Mouse (Mus musculus) hindbrain, embryonic 16.5 days (tissue): ENCODE measurements around the gene Mtx1. TPM values are rescaled to one million over a fixed set of nuclear protein-coding genes. Genes with fewer than 3 reads are reported as not detected.

ENCODE experiments used
- ATAC-seq: fragments of 200-750 bp; cut with Nextera tagmentation; 2 replicates; pipeline ENCODE4 v1.8.0; 2017; ENCODE audit warnings: moderate TSS enrichment, moderate library complexity
- H3K27ac ChIP-seq: fragments of 300-500 bp; sonication (generic); 2 replicates; pipeline ENCODE4 v1.5.1; 2014; ENCODE audit warnings: low read depth, mild to moderate bottlenecking, control low read depth, low read length, moderate library complexity
- H3K27me3 ChIP-seq: fragments of 300-500 bp; sonication (generic); replicated peaks from 2 replicates; pipeline ENCODE4 v1.6.1; 2014; ENCODE audit warnings: low read length; ENCODE audit not compliant: control insufficient read depth, insufficient read depth
- H3K36me3 ChIP-seq: fragments of 300-500 bp; sonication (generic); 2 replicates; pipeline ENCODE4 v1.6.1; 2014; ENCODE audit warnings: mild to moderate bottlenecking, low read length, moderate library complexity, mixed read lengths; ENCODE audit not compliant: control insufficient read depth, insufficient read depth
- H3K4me1 ChIP-seq: fragments of 300-500 bp; sonication (generic); 2 replicates; pipeline ENCODE4 v1.6.1; 2014; ENCODE audit warnings: low read depth, low read length; ENCODE audit not compliant: control insufficient read depth, insufficient read depth
- H3K4me2 ChIP-seq: fragments of 300-500 bp; sonication (generic); 2 replicates; pipeline ENCODE4 v1.6.1; 2014; ENCODE audit warnings: mild to moderate bottlenecking, low read length, control low read depth, moderate library complexity
- H3K4me3 ChIP-seq: fragments of 300-500 bp; sonication (generic); 2 replicates; pipeline ENCODE4 v1.5.1; 2014; ENCODE audit warnings: mild to moderate bottlenecking, low read length, control low read depth, moderate library complexity
- H3K9ac ChIP-seq: fragments of 300-500 bp; sonication (generic); 2 replicates; pipeline ENCODE4 v1.6.1; 2014; ENCODE audit warnings: low read depth, mild to moderate bottlenecking, control low read depth, low read length, moderate library complexity
- H3K9me3 ChIP-seq: fragments of 300-500 bp; sonication (generic); 2 replicates; pipeline ENCODE4 v1.6.1; 2014; ENCODE audit warnings: mild to moderate bottlenecking, low read length, moderate library complexity; ENCODE audit not compliant: control insufficient read depth
- WGBS: fragments of 180-500 bp; shearing (Covaris S2); extraction: QIAGEN DNeasy Blood & Tissue Kit; methylation state at CpG from one replicate; pipeline ENCODE4 v1.1.7; 2014; 5-methylcytosine and 5-hydroxymethylcytosine counted together
- polyA plus RNA-seq: library from polyadenylated mRNA; unstranded; fragments of >200 nt; fragmentation: Nextera tagmentation; extraction: Ambion mirVana; gene quantifications from 2 replicates; pipeline ENCODE4 v1.2.1, GENCODE M21; 2015

Mtx1 gene
- polyA plus RNA-seq, 1 experiment from 2014 or later, result 166 TPM

DNA sequence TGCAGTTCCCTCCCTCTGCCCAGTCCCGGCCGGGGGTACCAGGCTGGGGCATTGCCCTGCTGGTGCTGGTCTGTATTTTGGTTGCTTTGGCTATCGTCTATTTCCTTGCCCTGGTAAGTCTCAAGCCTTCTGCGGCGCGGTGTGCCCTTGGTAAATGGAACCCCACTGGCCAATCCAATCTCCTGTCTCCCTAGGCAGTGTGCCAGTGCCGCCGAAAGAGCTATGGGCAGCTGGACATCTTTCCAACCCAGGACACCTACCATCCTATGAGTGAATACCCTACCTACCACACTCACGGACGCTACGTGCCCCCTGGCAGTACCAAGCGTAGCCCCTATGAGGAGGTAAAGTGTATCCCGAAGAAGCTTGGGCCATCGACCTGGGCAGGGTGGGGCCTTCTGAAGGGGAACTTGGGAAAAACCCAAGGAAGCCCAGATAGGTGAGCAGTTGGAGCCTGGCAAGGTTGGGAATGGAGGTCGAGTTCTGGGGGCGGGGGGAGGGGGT is 4.9 kb upstream of the Mtx1 start:
- ATAC-seq, result no peak

GRCm38 (mm10) chr3:89231345-89231744 is 4.5 kb upstream of the Mtx1 start:
- H3K4me3 ChIP-seq, result no peak overlapping the region
- no peak overlapping the region for H3K27ac ChIP-seq
- H3K36me3 ChIP-seq, result peaks cover 24% of the 10 kb centered on the region
- no peak for ATAC-seq
- no peaks in the 10 kb centered on the region for H3K9me3 ChIP-seq
- H3K4me1 ChIP-seq, result peaks cover 26% of the 10 kb centered on the region
- 75% methylated on average over 7 of the region's 7 CpGs for WGBS
- no peaks in the 10 kb centered on the region for H3K27me3 ChIP-seq
- H3K4me2 ChIP-seq, result no peak overlapping the region
- H3K9ac ChIP-seq, result no peak overlapping the region

More for the DNA sequence above, 4.9 kb upstream of the Mtx1 start:
- H3K4me3 ChIP-seq, result no peak overlapping the region
- H3K27me3 ChIP-seq, result no peaks in the 10 kb centered on the region
- H3K4me2 ChIP-seq, result no peak overlapping the region
- H3K9ac ChIP-seq, result no peak overlapping the region
- H3K9me3 ChIP-seq, result no peaks in the 10 kb centered on the region
- H3K4me1 ChIP-seq, result peaks cover 22% of the 10 kb centered on the region
- WGBS, result 77% methylated on average over 16 of the region's 16 CpGs
- peaks cover 29% of the 10 kb centered on the region for H3K36me3 ChIP-seq
- H3K27ac ChIP-seq, result no peak overlapping the region

DNA sequence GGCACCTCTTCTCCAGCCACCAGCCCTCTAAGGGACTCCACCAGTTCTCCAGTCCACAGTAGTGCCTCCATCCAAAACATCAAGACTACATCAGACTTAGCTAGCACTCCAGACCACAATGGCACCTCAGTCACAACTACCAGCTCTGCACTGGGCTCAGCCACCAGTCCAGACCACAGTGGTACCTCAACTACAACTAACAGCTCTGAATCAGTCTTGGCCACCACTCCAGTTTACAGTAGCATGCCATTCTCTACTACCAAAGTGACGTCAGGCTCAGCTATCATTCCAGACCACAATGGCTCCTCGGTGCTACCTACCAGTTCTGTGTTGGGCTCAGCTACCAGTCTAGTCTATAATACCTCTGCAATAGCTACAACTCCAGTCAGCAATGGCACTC is 3.7 kb upstream of the Mtx1 start:
- Histone ChIP-seq H3K9ac (no peak overlapping the region), H3K9me3 (no peaks in the 10 kb centered on the region), H3K27me3 (no peaks in the 10 kb centered on the region), H3K36me3 (peaks cover 22% of the 10 kb centered on the region), H3K27ac (no peak overlapping the region), H3K4me2 (no peak overlapping the region), H3K4me1 (peaks cover 28% of the 10 kb centered on the region), H3K4me3 (no peak overlapping the region)
- 91% methylated on average over 2 of the region's 2 CpGs for WGBS
- no peak for ATAC-seq

DNA sequence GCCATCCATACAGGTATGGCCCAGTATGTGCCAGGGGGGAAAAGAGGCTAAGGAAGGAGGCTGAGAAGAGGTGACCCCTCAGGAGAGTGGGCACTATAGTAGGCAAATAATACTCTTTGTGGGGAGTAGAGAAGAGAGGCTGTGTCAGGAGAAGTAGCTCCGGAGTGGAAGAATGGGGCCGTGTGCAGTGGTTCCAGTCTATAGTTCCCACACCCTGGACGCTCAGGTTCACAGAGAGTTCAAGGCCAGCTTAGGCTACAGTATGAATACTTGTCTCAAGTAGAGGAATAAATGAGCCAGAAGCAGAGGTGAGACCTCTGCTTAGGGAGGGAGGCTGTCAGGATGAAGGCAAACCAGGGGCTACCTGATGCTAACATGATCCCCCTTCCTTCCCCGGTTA is 2.4 kb upstream of the Mtx1 start:
- WGBS, result 64% methylated on average over 4 of the region's 4 CpGs
- H3K4me1 ChIP-seq, result peaks cover 40% of the 10 kb centered on the region
- H3K36me3 ChIP-seq, result peaks cover 12% of the 10 kb centered on the region
- H3K27me3 ChIP-seq, result no peaks in the 10 kb centered on the region
- no peak overlapping the region for H3K27ac ChIP-seq
- no peak for ATAC-seq
- H3K9me3 ChIP-seq, result no peaks in the 10 kb centered on the region
- no peak overlapping the region for H3K4me2 ChIP-seq
- no peak overlapping the region for H3K9ac ChIP-seq
- no peak overlapping the region for H3K4me3 ChIP-seq

DNA sequence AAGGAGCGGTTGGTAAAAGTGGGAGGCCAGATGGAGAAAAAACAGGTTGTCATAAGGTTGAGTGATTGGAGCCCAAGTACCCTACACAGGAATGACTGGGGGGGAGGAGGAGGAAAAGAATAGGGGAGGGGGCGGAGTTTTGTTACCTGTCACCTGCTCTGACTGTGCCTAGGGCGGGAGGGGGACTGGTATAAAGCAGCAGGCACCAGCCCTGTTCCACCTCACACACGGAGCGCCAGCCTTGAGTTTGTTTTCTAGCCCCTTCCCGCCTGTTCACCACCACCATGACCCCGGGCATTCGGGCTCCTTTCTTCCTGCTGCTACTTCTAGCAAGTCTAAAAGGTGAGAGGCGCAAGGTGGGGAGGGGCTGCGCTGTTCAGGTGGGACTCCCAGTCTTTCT is 1.9 kb upstream of the Mtx1 start, which contains the start of gene Muc1:
Gene Muc1 (plus strand): TSS at position 222 of the 400 bp plus-strand sequence.
- H3K9ac ChIP-seq, result peak within 1 kb of the TSS; percentile 51
- H3K36me3 ChIP-seq, result peaks cover 8% of the 10 kb centered on the region
- H3K27me3 ChIP-seq, result no peaks in the 10 kb centered on the region
- peak within 1 kb of the TSS; percentile 75 for H3K4me2 ChIP-seq
- WGBS, result 29% methylated on average over 10 of the region's 10 CpGs
- H3K9me3 ChIP-seq, result no peaks in the 10 kb centered on the region
- peak within 1 kb of the TSS; percentile 36 for H3K27ac ChIP-seq
- peaks cover 44% of the 10 kb centered on the region for H3K4me1 ChIP-seq
- ATAC-seq, result no peak
- peak within 1 kb of the TSS; percentile 48 for H3K4me3 ChIP-seq

DNA sequence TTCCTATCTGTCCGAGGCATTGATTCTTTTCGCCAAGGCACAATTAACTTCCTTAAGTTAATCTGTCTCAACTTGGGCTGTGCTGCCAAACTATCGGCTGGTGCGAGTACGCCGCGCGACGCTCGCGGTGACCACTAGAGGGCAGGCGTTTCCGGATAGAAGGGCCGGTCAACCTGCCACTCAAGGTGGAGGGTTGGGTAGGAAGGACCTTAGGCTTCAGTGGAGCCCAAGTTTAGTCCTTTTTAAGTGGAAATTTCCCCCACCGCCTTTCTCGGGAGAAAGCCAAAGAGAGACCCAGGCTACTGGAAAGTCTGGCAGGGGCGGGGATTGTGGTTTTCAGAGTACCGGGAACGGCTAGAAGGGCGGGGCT is 1.3 kb upstream of the Mtx1 start:
- ATAC-seq, result peak; percentile 60
- H3K4me3 ChIP-seq, result peak overlapping the region; percentile 46
- H3K27ac ChIP-seq, result peak overlapping the region; percentile 36
- H3K4me2 ChIP-seq, result peak overlapping the region; percentile 75
- H3K36me3 ChIP-seq, result peaks cover 3% of the 10 kb centered on the region; the same call in 1 of the 2 replicates
- no peaks in the 10 kb centered on the region for H3K27me3 ChIP-seq
- peaks cover 50% of the 10 kb centered on the region for H3K4me1 ChIP-seq
- peak overlapping the region; percentile 51 for H3K9ac ChIP-seq
- no peaks in the 10 kb centered on the region for H3K9me3 ChIP-seq
- under 1% methylated on average over 20 of the region's 20 CpGs for WGBS

DNA sequence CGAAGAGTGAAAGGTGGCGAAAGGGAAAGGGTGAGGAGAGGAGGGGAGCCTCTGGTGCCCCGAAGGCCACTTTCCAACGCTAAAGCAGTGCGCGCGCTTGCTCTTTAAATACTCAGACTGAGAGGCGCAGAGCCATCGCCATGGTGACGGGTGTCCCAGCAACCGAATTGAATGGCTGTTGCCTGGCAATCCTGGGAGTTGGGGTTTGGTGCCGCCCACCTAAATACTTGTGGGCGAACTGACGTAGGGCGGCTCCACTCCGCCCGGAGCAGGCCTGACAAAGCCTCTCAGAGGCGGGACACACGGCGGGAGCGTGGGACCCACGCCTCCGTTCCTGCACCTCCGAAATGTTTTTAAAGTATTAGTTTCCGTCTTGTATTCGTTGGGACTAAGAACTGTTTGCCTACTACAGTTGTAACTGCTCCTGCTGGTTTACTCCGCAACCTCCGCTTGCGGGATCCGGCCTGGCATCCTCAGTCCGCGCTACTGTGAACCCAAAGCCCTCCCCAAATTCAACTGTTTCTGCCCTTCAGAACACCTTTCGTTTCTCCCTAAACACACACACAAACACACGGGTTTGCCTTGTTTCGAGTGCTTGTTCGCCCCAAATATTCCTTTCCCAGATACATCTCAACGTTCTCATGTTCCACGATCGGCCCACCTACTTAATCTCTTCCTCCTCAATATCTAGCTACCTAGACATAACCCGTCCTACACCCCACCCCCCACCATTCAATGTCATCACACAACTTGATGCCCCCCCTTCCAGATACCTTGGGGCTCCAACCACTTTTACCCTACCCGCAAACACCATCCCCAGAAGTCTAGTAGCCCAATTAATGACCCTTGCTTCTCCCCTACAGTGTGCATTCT is 655 bp upstream of the Mtx1 start:
- no peaks in the 10 kb centered on the region; the same call in 1 of the 2 replicates for H3K36me3 ChIP-seq
- 4% methylated on average over 39 of the region's 41 CpGs for WGBS
- H3K4me3 ChIP-seq, result peak overlapping the region; percentile 48
- peak; percentile 77 for ATAC-seq
- H3K4me1 ChIP-seq, result peaks cover 50% of the 10 kb centered on the region
- peak overlapping the region; percentile 69 for H3K9ac ChIP-seq
- H3K4me2 ChIP-seq, result peak overlapping the region; percentile 75
- no peaks in the 10 kb centered on the region for H3K9me3 ChIP-seq
- H3K27ac ChIP-seq, result peak overlapping the region; percentile 83
- H3K27me3 ChIP-seq, result no peaks in the 10 kb centered on the region

DNA sequence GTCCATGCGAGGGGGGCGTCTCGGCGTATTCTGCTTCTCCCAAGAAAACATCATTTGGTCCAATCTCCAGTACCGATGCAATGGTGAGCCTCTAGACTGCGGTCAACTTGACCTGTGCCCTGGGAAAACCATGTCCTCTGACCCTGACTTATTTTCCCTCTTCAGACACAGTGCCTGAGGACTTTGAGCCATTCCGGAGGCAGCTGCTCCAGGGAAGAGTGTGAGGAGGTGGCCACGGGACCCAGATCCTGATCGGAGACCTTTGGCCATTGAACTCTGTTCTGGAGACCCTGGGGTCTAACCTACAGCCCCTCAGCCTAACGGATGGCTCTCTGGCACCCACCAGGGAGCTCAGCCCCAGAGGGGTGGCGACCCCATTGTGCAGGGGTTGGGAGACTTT is 527 bp downstream of the Mtx1 start:
- Histone ChIP-seq H3K4me2 (peak overlapping the region; percentile 75), H3K36me3 (no peaks in the 10 kb centered on the region; the same call in 1 of the 2 replicates), H3K27ac (peak overlapping the region; percentile 83), H3K9me3 (no peaks in the 10 kb centered on the region), H3K4me3 (peak overlapping the region; percentile 48), H3K27me3 (no peaks in the 10 kb centered on the region), H3K9ac (peak overlapping the region; percentile 69), H3K4me1 (peaks cover 50% of the 10 kb centered on the region)
- WGBS, result 10% methylated on average over 11 of the region's 11 CpGs
- no peak for ATAC-seq

DNA sequence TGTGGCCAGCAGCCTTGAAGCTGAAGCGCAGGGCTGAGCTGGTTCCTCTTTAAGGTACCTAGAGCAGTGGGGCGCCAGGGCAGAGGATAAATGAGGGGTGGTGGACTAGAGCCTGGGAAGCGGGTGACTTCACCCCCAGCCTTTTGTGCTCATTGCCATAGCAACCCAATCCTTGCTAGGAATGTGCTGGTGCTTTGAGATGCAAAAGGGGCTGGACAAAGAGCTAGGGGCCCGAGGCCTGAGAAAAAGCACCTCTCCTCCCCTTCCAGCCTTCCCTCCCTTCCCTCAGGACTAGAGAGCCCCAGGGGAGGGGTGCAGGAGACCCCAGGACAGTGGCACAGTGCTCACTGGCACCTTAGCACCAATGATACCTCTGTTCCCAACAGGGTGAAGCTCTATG is 970 bp downstream of the Mtx1 start:
- H3K4me2 ChIP-seq, result peak overlapping the region; percentile 75
- H3K4me1 ChIP-seq, result peaks cover 50% of the 10 kb centered on the region
- H3K27ac ChIP-seq, result peak overlapping the region; percentile 83
- H3K9me3 ChIP-seq, result no peaks in the 10 kb centered on the region
- H3K27me3 ChIP-seq, result no peaks in the 10 kb centered on the region
- 17% methylated on average over 4 of the region's 4 CpGs for WGBS
- peak overlapping the region; percentile 48 for H3K4me3 ChIP-seq
- ATAC-seq, result peak; percentile 64
- no peaks in the 10 kb centered on the region; the same call in 1 of the 2 replicates for H3K36me3 ChIP-seq
- H3K9ac ChIP-seq, result peak overlapping the region; percentile 69
